Mouse (Mus musculus) hindbrain, embryonic 16.5 days (tissue): ENCODE data around the gene Usp6nl. TPM values are rescaled to one million over a fixed set of nuclear protein-coding genes. Genes with fewer than 3 reads are reported as not detected.

Source experiments
- ATAC-seq: fragments of 200-750 bp; cut with Nextera tagmentation; 2 replicates; pipeline ENCODE4 v1.8.0; 2017; ENCODE audit warnings: moderate TSS enrichment, moderate library complexity
- H3K27ac ChIP-seq: fragments of 300-500 bp; sonication (generic); 2 replicates; pipeline ENCODE4 v1.5.1; 2014; ENCODE audit warnings: low read depth, mild to moderate bottlenecking, control low read depth, low read length, moderate library complexity
- H3K27me3 ChIP-seq: fragments of 300-500 bp; sonication (generic); replicated peaks from 2 replicates; pipeline ENCODE4 v1.6.1; 2014; ENCODE audit warnings: low read length; ENCODE audit not compliant: control insufficient read depth, insufficient read depth
- H3K36me3 ChIP-seq: fragments of 300-500 bp; sonication (generic); 2 replicates; pipeline ENCODE4 v1.6.1; 2014; ENCODE audit warnings: mild to moderate bottlenecking, low read length, moderate library complexity, mixed read lengths; ENCODE audit not compliant: control insufficient read depth, insufficient read depth
- H3K4me1 ChIP-seq: fragments of 300-500 bp; sonication (generic); 2 replicates; pipeline ENCODE4 v1.6.1; 2014; ENCODE audit warnings: low read depth, low read length; ENCODE audit not compliant: control insufficient read depth, insufficient read depth
- H3K4me2 ChIP-seq: fragments of 300-500 bp; sonication (generic); 2 replicates; pipeline ENCODE4 v1.6.1; 2014; ENCODE audit warnings: mild to moderate bottlenecking, low read length, control low read depth, moderate library complexity
- H3K4me3 ChIP-seq: fragments of 300-500 bp; sonication (generic); 2 replicates; pipeline ENCODE4 v1.5.1; 2014; ENCODE audit warnings: mild to moderate bottlenecking, low read length, control low read depth, moderate library complexity
- H3K9ac ChIP-seq: fragments of 300-500 bp; sonication (generic); 2 replicates; pipeline ENCODE4 v1.6.1; 2014; ENCODE audit warnings: low read depth, mild to moderate bottlenecking, control low read depth, low read length, moderate library complexity
- H3K9me3 ChIP-seq: fragments of 300-500 bp; sonication (generic); 2 replicates; pipeline ENCODE4 v1.6.1; 2014; ENCODE audit warnings: mild to moderate bottlenecking, low read length, moderate library complexity; ENCODE audit not compliant: control insufficient read depth
- WGBS: fragments of 180-500 bp; shearing (Covaris S2); extraction: QIAGEN DNeasy Blood & Tissue Kit; methylation state at CpG from one replicate; pipeline ENCODE4 v1.1.7; 2014; 5-methylcytosine and 5-hydroxymethylcytosine counted together
- polyA plus RNA-seq: library from polyadenylated mRNA; unstranded; fragments of >200 nt; fragmentation: Nextera tagmentation; extraction: Ambion mirVana; gene quantifications from 2 replicates; pipeline ENCODE4 v1.2.1, GENCODE M21; 2015

The Usp6nl gene
- polyA plus RNA-seq, 1 experiment from 2014 or later, result 6.0 TPM

DNA sequence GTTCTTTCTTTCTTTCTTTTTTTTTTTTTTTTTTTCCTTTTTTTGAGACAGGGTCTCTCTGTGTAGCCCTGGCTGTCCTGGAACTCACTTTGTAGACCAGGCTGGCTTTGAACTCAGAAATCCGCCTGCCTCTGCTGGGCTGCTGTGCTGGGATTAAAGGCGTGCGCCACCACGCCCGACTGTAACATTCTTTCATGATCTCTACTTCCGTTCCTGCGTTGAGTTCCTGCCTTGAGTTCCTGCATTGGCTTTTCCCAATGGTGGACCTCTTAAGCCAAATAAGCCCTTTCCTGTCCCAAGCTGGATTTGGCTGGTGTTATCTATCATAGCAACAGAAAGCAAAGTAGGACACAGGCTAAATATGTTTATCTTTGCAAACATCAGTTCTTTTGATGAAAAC lies 34.8 kb downstream of the Usp6nl start:
- no peak overlapping the region for H3K27ac ChIP-seq
- no peak overlapping the region for H3K9ac ChIP-seq
- H3K27me3 ChIP-seq, result no peaks in the 10 kb centered on the region
- no peak overlapping the region for H3K4me2 ChIP-seq
- no peaks in the 10 kb centered on the region for H3K36me3 ChIP-seq
- 98% methylated on average over 7 of the region's 7 CpGs for WGBS
- no peak overlapping the region for H3K4me3 ChIP-seq
- peaks cover 4% of the 10 kb centered on the region for H3K4me1 ChIP-seq
- no peaks in the 10 kb centered on the region for H3K9me3 ChIP-seq
- no peak for ATAC-seq

DNA sequence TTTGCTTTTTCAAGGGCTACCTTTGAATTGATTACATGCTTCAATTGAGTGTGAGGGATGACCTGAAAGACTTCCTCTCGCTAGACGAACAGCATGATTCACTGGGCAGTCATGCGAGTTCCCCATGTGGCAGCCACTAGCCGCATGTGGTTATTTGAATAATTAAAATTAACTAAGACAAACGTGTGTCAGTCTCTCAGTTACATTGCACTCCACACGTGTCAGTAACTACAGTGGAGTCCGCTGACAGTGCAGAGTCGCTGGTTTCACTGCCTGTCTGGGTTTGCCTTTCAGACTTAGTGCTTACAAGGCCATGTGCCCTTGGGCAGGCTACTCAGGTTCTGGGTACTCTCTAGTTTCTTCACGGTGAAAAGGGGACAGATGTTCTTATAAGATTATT lies 37.2 kb downstream of the Usp6nl start:
- Histone ChIP-seq H3K4me2 (no peak overlapping the region), H3K9me3 (no peaks in the 10 kb centered on the region), H3K4me1 (peaks cover 4% of the 10 kb centered on the region; the same call in 1 of the 2 replicates), H3K4me3 (no peak overlapping the region), H3K36me3 (no peaks in the 10 kb centered on the region), H3K9ac (no peak overlapping the region), H3K27me3 (no peaks in the 10 kb centered on the region), H3K27ac (no peak overlapping the region)
- no peak for ATAC-seq
- 31% methylated on average over 9 of the region's 9 CpGs for WGBS

DNA sequence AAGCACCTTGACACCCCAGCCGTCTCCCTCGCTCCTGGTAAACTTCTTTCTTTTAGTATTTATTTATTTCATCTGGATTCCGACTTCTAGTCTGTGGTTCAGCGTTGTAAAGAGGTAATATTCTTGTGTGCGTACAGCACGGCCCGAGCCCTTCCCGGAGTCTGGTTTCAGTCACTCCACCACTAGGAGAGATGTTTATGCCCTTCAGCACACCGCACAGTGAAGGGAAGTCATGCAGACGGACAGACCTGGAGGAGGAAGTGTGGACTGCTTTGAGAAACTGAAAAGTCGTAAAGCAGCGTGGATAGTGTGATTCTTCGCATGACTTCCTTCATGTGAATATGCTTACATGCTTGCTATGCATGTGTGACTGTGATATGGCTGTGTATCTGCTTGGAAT lies 40.7 kb downstream of the Usp6nl start:
- no peak for ATAC-seq
- WGBS, result 69% methylated on average over 13 of the region's 13 CpGs
- Histone ChIP-seq H3K36me3 (no peaks in the 10 kb centered on the region), H3K9ac (no peak overlapping the region), H3K9me3 (no peaks in the 10 kb centered on the region), H3K4me3 (no peak overlapping the region), H3K4me2 (no peak overlapping the region), H3K27me3 (no peaks in the 10 kb centered on the region), H3K4me1 (peaks cover 9% of the 10 kb centered on the region), H3K27ac (no peak overlapping the region)

DNA sequence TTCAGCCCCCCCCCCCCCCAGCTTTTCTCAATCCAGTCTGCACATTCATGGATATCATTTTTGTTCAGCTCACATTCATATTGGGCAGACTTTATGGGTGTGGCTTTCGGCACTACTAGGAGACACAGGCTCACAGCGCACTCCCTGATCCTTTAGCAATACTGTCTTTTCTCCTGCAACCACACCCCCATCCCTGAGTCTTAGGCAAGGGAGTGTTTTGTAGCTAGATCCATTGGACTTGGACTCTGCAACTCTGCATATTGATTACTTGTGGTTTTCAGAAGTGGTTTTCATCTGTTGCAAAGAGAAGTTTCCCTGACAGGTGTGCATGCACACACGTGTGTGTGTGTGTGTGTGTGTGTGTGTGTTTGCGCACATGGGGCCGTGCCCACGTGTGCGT lies 41.5 kb downstream of the Usp6nl start:
- no peak overlapping the region for H3K4me3 ChIP-seq
- WGBS, result 95% methylated on average over 7 of the region's 7 CpGs
- ATAC-seq, result no peak
- peaks cover 9% of the 10 kb centered on the region for H3K4me1 ChIP-seq
- H3K27me3 ChIP-seq, result no peaks in the 10 kb centered on the region
- no peaks in the 10 kb centered on the region for H3K9me3 ChIP-seq
- no peak overlapping the region for H3K4me2 ChIP-seq
- no peaks in the 10 kb centered on the region for H3K36me3 ChIP-seq
- H3K27ac ChIP-seq, result no peak overlapping the region
- no peak overlapping the region for H3K9ac ChIP-seq

DNA sequence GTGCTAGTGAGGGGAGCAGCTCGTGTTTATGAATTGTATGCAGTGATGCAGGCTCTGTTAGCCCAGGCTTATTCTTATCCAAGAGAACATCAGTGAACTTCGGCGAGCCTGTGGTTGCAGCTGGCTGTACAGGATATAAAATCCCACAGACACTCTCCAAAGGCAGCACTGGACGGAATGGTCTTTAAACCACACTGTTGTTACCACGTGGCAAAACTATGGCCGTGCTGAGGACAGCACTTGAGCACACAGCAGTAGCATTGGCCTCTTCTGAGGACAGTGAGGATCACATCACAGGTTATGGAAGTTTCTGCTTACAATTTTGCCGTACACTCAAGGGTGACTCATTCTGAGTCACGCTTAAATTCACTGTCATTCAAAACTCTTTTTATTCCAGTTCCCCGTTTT lies 44.1 kb downstream of the Usp6nl start:
- H3K27ac ChIP-seq, result peak overlapping the region; percentile 54; the same call in 1 of the 2 replicates
- no peak overlapping the region for H3K4me2 ChIP-seq
- no peaks in the 10 kb centered on the region for H3K27me3 ChIP-seq
- H3K4me3 ChIP-seq, result no peak overlapping the region
- H3K36me3 ChIP-seq, result no peaks in the 10 kb centered on the region
- H3K9ac ChIP-seq, result no peak overlapping the region
- ATAC-seq, result peak; percentile 51; the same call in 1 of the 2 replicates
- no peaks in the 10 kb centered on the region for H3K9me3 ChIP-seq
- 45% methylated on average over 9 of the region's 9 CpGs for WGBS
- H3K4me1 ChIP-seq, result peaks cover 9% of the 10 kb centered on the region

DNA sequence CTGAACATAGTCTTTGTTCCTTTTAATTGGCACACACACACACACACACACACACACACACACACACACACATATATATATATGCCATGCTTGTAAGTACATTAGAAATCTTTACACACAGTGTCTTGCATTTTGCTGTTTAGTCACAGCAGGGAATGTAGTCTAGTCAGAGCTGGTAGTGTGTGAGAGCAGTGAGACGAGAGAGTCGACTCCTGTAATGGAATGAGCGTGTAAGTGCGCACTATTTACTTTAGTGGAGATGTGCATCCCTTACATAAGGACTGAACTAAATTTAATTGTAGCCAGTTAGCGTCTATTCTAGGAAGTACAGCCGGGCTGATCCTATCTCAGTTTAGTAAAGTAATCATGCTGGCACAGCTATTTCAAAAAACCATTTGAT lies 44.5 kb downstream of the Usp6nl start:
- Histone ChIP-seq H3K4me2 (no peak overlapping the region), H3K36me3 (no peaks in the 10 kb centered on the region), H3K27ac (no peak overlapping the region), H3K4me3 (no peak overlapping the region), H3K9ac (no peak overlapping the region), H3K9me3 (no peaks in the 10 kb centered on the region), H3K4me1 (peaks cover 9% of the 10 kb centered on the region), H3K27me3 (no peaks in the 10 kb centered on the region)
- 49% methylated on average over 6 of the region's 6 CpGs for WGBS
- peak; percentile 22; the same call in 1 of the 2 replicates for ATAC-seq

DNA sequence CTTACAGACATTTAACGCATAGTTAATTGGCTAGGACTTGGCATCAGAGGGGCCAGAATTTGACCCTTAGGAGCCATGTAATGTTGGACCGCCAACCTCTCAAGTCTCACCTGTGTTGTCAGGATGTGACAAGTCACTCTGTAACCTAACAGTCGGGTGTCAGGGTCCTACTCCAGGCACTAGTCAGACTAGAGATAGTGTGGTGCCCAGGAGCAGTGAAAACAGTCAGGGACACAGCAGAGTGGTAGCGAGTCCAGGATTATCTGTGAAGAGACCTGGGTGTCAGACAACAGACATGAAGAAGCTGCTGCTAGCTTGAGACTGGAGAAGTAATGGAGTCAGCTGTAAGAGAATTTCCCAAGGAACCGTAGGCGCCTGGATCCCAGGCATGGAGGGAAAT lies 45.0 kb downstream of the Usp6nl start:
- Histone ChIP-seq H3K4me1 (peaks cover 9% of the 10 kb centered on the region), H3K4me3 (no peak overlapping the region), H3K9me3 (no peaks in the 10 kb centered on the region), H3K9ac (no peak overlapping the region), H3K27ac (no peak overlapping the region), H3K36me3 (no peaks in the 10 kb centered on the region), H3K4me2 (no peak overlapping the region), H3K27me3 (no peaks in the 10 kb centered on the region)
- no peak for ATAC-seq
- WGBS, result 89% methylated on average over 6 of the region's 6 CpGs

DNA sequence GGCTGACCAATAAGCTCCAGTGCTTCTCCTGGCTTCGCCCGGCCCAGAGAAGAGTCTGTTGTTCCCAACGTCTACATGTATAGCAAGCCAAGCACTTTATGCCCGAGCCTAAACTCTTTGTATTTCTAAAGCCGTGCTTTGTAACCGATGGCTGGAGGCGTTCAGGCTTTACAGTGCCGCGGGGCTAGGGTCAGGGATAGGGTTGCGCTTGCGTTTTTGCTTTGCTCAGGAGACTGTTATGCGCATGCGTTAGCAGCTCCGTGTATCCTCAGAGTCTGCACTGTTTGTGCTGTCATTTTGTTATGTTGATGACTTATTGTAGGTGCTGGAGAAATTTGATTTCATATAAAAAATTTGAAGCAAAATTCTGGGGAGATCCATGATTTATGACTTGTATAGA lies 51.7 kb downstream of the Usp6nl start:
- Histone ChIP-seq H3K27me3 (no peaks in the 10 kb centered on the region), H3K4me3 (no peak overlapping the region), H3K4me2 (no peak overlapping the region), H3K36me3 (no peaks in the 10 kb centered on the region), H3K9ac (no peak overlapping the region), H3K27ac (no peak overlapping the region), H3K9me3 (no peaks in the 10 kb centered on the region), H3K4me1 (peaks cover 2% of the 10 kb centered on the region; the same call in 1 of the 2 replicates)
- ATAC-seq, result peak; percentile 66
- 59% methylated on average over 14 of the region's 14 CpGs for WGBS

DNA sequence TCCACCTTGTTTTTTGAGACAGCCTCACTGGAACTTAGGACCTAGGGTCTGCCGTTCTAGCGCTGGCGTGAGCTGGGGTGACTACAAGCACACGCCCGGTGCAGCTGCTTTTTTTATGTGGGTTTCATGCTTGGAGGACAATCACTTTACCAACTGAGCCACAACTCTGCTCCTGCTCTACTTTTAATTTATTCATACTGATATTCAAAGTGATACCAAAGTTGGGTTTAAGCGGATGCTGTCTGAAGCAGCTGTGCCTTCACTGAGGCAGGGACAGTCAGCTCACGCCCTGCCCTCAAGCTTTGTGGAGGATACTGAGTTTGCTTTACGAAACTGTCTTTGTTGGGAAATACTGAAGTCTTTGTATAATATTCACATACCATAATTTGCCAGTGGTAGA lies 53.6 kb downstream of the Usp6nl start:
- ATAC-seq, result no peak
- WGBS, result 83% methylated on average over 8 of the region's 8 CpGs
- Histone ChIP-seq H3K4me3 (no peak overlapping the region), H3K9me3 (no peaks in the 10 kb centered on the region), H3K9ac (no peak overlapping the region), H3K27ac (no peak overlapping the region), H3K27me3 (no peaks in the 10 kb centered on the region), H3K4me2 (no peak overlapping the region), H3K36me3 (no peaks in the 10 kb centered on the region), H3K4me1 (peaks cover 2% of the 10 kb centered on the region; the same call in 1 of the 2 replicates)

DNA sequence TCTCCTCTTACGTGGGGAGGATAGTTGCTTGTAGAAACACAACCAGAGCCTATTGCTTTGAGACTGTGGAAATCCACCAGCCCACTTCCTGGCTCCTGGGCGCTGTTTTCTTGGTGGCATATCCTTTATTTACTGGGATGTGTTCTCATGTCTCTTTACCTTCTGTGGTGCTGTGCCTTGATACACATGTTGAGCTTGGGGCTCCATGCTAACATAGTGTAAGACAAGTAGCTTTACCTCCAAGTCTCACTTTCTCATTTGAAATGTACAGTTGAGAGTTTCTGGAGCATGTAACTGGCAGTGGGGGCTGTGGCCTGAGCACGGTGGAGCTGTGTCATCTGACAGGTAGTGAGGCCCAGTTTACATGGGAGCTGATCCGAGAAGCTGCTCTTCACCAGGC lies 54.5 kb downstream of the Usp6nl start:
- no peak for ATAC-seq
- H3K36me3 ChIP-seq, result no peaks in the 10 kb centered on the region
- no peaks in the 10 kb centered on the region for H3K9me3 ChIP-seq
- no peak overlapping the region for H3K27ac ChIP-seq
- H3K4me3 ChIP-seq, result no peak overlapping the region
- no peak overlapping the region for H3K9ac ChIP-seq
- 82% methylated on average over 4 of the region's 4 CpGs for WGBS
- peaks cover 2% of the 10 kb centered on the region; the same call in 1 of the 2 replicates for H3K4me1 ChIP-seq
- no peak overlapping the region for H3K4me2 ChIP-seq
- no peaks in the 10 kb centered on the region for H3K27me3 ChIP-seq
